ENCODE assay signal across 20 mouse cellular contexts in genomic region chr4:59243802-59244493, GRCm38 (mm10). TPM values are rescaled to one million over a fixed set of nuclear protein-coding genes. Genes with fewer than 3 reads are reported as not detected.
DNase-seq lines count a peak whose midpoint lies in the region; ATAC-seq and TF ChIP-seq lines count a peak whose summit lies in the region.
"Had no signal": no experiment of that assay in that cellular context is flagged by ENCODE, and none has a peak within 500 bp of the region (broad histone marks: within the 10 kb centered on the region; RNA-seq: fewer than 3 reads in every experiment).

No protein-coding gene starts in this region.

- no peak for TF ChIP-seq CTCF in liver, embryonic 14.5 days (IDR thresholded peaks at IDR 0.05; ENCODE audit: low read depth)

- ATAC-seq in midbrain, embryonic 11.5 days (ENCODE audit: low FRiP score), result no peak
- ATAC-seq in midbrain, embryonic 16.5 days, result no peak
- ATAC-seq in common myeloid progenitor, adult 5-6 weeks (replicated peaks; ENCODE audit: low read depth, poor library complexity, severe bottlenecking), result peak; percentile 33
- no peak for ATAC-seq in liver, embryonic 14.5 days (ENCODE audit: insufficient read depth)
- 0 out of 2 replicates have a peak, but pooled peaks have one; percentile 17 for ATAC-seq in neutrophil, adult 5-6 weeks (ENCODE audit: extremely low read depth, insufficient number of reproducible peaks, low FRiP score, poor library complexity, severe bottlenecking)
- no peak for ATAC-seq in forebrain, embryonic 16.5 days
- ATAC-seq: midbrain, embryonic 15.5 days had no signal

- no peaks in the 10 kb centered on the region for H3K27me3 ChIP-seq in midbrain, embryonic 11.5 days (ENCODE audit: control insufficient read depth, insufficient read depth, low read length)
- H3K27me3 ChIP-seq in midbrain, embryonic 16.5 days (ENCODE audit: control insufficient read depth, insufficient read depth, low read depth, low read length), result no peaks in the 10 kb centered on the region
- H3K27me3 ChIP-seq in liver, embryonic 14.5 days (ENCODE audit: control insufficient read depth, insufficient read depth, low read length), result no peaks in the 10 kb centered on the region
- no peaks in the 10 kb centered on the region for H3K27me3 ChIP-seq in forebrain, embryonic 16.5 days (replicated peaks; ENCODE audit: control insufficient read depth, insufficient read depth, low read length)
- H3K27me3 ChIP-seq: limb, embryonic 15.5 days; midbrain, embryonic 15.5 days; neural tube, embryonic 12.5 days had no signal

- H3K4me3 ChIP-seq in midbrain, embryonic 11.5 days (ENCODE audit: low read depth, low read length), result no peak overlapping the region
- no peak overlapping the region for H3K4me3 ChIP-seq in midbrain, embryonic 16.5 days (ENCODE audit: low read depth, low read length)
- H3K4me3 ChIP-seq in liver, embryonic 14.5 days (ENCODE audit: insufficient read depth in 1 of 2, low read depth in 2 of 2, low read length in 2 of 2), result no peak overlapping the region
- H3K4me3 ChIP-seq in forebrain, embryonic 16.5 days (replicated peaks; ENCODE audit: low read length), result no peak overlapping the region
- H3K4me3 ChIP-seq: embryonic facial prominence, embryonic 10.5 days; layer of hippocampus, adult 2 months; left cerebral cortex, adult 2 months; limb, embryonic 15.5 days; midbrain, embryonic 15.5 days; neural tube, embryonic 12.5 days had no signal

- peak; percentile 60 for DNase-seq in midbrain, embryonic 11.5 days (ENCODE audit: low spot score, missing footprints)
- DNase-seq in liver, embryonic 14.5 days (ENCODE audit: low read depth in 3 of 3, low spot score in 3 of 3), result no peak
- DNase-seq in urinary bladder, postnatal 25 days (ENCODE audit: low spot score), result no peak
- DNase-seq in lung, postnatal 4 days, result no peak
- DNase-seq: adrenal gland, postnatal 25 days; cerebellum, postnatal 10 days; gastrocnemius, postnatal 10 days; lung, postnatal 36 days; thymus, adult 18-20 months had no signal

- H3K4me1 ChIP-seq in midbrain, embryonic 11.5 days (ENCODE audit: control insufficient read depth, insufficient read depth, low read length), result no peaks in the 10 kb centered on the region
- H3K4me1 ChIP-seq in midbrain, embryonic 16.5 days (ENCODE audit: control insufficient read depth, insufficient read depth, low read length), result no peaks in the 10 kb centered on the region
- H3K4me1 ChIP-seq in liver, embryonic 14.5 days (replicated peaks; ENCODE audit: control insufficient read depth in 2 of 2, insufficient read depth in 2 of 2, low read length in 1 of 2), result peaks cover 63 to 71% of the 10 kb centered on the region in 2 experiments
- H3K4me1 ChIP-seq in forebrain, embryonic 16.5 days (replicated peaks; ENCODE audit: control insufficient read depth, insufficient read depth, low read length), result no peaks in the 10 kb centered on the region
- H3K4me1 ChIP-seq: limb, embryonic 15.5 days; midbrain, embryonic 15.5 days; neural tube, embryonic 12.5 days had no signal

- no peak for TF ChIP-seq EP300 in liver, embryonic 14.5 days (IDR thresholded peaks at IDR 0.05; ENCODE audit: low read depth)

- no peak overlapping the region for H3K9ac ChIP-seq in midbrain, embryonic 11.5 days (ENCODE audit: low read length)
- H3K9ac ChIP-seq in midbrain, embryonic 16.5 days (ENCODE audit: low read depth, low read length), result no peak overlapping the region
- H3K9ac ChIP-seq in liver, embryonic 14.5 days (replicated peaks), result peak overlapping the region; percentile 32; the same call in 1 of the 2 replicates
- no peak overlapping the region for H3K9ac ChIP-seq in forebrain, embryonic 16.5 days (replicated peaks; ENCODE audit: low read depth, low read length)
- H3K9ac ChIP-seq: limb, embryonic 15.5 days; midbrain, embryonic 15.5 days; neural tube, embryonic 12.5 days had no signal

- WGBS in midbrain, embryonic 11.5 days, result 85% methylated on average over 7 of the region's 7 CpGs
- 88% methylated on average over 7 of the region's 7 CpGs for WGBS in midbrain, embryonic 16.5 days
- WGBS in liver, embryonic 14.5 days (ENCODE audit: insufficient replicate concordance), result 44% methylated on average over 7 of the region's 7 CpGs
- WGBS in forebrain, embryonic 16.5 days, result 87% methylated on average over 7 of the region's 7 CpGs

- H3K27ac ChIP-seq in midbrain, embryonic 11.5 days (ENCODE audit: low read depth, low read length), result no peak overlapping the region
- no peak overlapping the region for H3K27ac ChIP-seq in midbrain, embryonic 16.5 days (ENCODE audit: low read length)
- peak overlapping the region; percentile 81 for H3K27ac ChIP-seq in liver, embryonic 14.5 days
- H3K27ac ChIP-seq in forebrain, embryonic 16.5 days (ENCODE audit: low read length), result no peak overlapping the region
- H3K27ac ChIP-seq: embryonic facial prominence, embryonic 10.5 days; layer of hippocampus, adult 2 months; left cerebral cortex, adult 2 months; limb, embryonic 15.5 days; midbrain, embryonic 15.5 days; neural tube, embryonic 12.5 days had no signal

- H3K9me3 ChIP-seq in midbrain, embryonic 11.5 days (ENCODE audit: control insufficient read depth, low read length), result no peaks in the 10 kb centered on the region
- H3K9me3 ChIP-seq in midbrain, embryonic 16.5 days (replicated peaks; ENCODE audit: control insufficient read depth, low read length, poor library complexity, severe bottlenecking), result no peaks in the 10 kb centered on the region
- no peaks in the 10 kb centered on the region for H3K9me3 ChIP-seq in liver, embryonic 14.5 days (ENCODE audit: control insufficient read depth, low read length)
- H3K9me3 ChIP-seq in forebrain, embryonic 16.5 days (ENCODE audit: control insufficient read depth, low read length), result no peaks in the 10 kb centered on the region
- H3K9me3 ChIP-seq: embryonic facial prominence, embryonic 10.5 days; limb, embryonic 15.5 days; midbrain, embryonic 15.5 days; neural tube, embryonic 12.5 days had no signal

- no peaks in the 10 kb centered on the region for H3K36me3 ChIP-seq in midbrain, embryonic 11.5 days (ENCODE audit: control insufficient read depth, insufficient read depth, low read length)
- no peaks in the 10 kb centered on the region for H3K36me3 ChIP-seq in midbrain, embryonic 16.5 days (ENCODE audit: control insufficient read depth, insufficient read depth, low read length)
- no peaks in the 10 kb centered on the region for H3K36me3 ChIP-seq in liver, embryonic 14.5 days (replicated peaks; ENCODE audit: control insufficient read depth, insufficient read depth, low read depth)
- H3K36me3 ChIP-seq in forebrain, embryonic 16.5 days (ENCODE audit: control insufficient read depth, insufficient read depth), result no peaks in the 10 kb centered on the region
- H3K36me3 ChIP-seq: embryonic facial prominence, embryonic 10.5 days; limb, embryonic 15.5 days; midbrain, embryonic 15.5 days; neural tube, embryonic 12.5 days had no signal

- H3K4me2 ChIP-seq in midbrain, embryonic 11.5 days, result no peak overlapping the region
- H3K4me2 ChIP-seq in midbrain, embryonic 16.5 days (ENCODE audit: low read length), result no peak overlapping the region
- peak overlapping the region; percentile 57 for H3K4me2 ChIP-seq in liver, embryonic 14.5 days (ENCODE audit: low read depth)
- H3K4me2 ChIP-seq in forebrain, embryonic 16.5 days (ENCODE audit: low read length), result no peak overlapping the region
- H3K4me2 ChIP-seq: heart, embryonic 11.5 days; limb, embryonic 15.5 days; midbrain, embryonic 15.5 days; neural tube, embryonic 12.5 days had no signal

RNA-seq across cellular contexts. Expression of gene Ugcg, which starts 54.9 kb away (rescaled TPM):
- polyA plus RNA-seq in midbrain, embryonic 11.5 days (2014; fragmentation: Nextera tagmentation; extraction: Ambion mirVana), result 12.8 and 12.9 TPM in 2 replicates
- polyA plus RNA-seq in midbrain, embryonic 16.5 days (2015; fragmentation: Nextera tagmentation; extraction: Ambion mirVana), result 18.1 and 22.2 TPM in 2 replicates
- total RNA-seq in common myeloid progenitor, adult 5-6 weeks (2017), result 107 and 108 TPM in 2 replicates
- 19.3 and 21.7 TPM in 2 replicates for polyA plus RNA-seq in liver, embryonic 14.5 days (2012; rRNA removed)
- 7.5 and 9.9 TPM in 2 replicates for polyA plus RNA-seq in liver, embryonic 14.5 days (2014; fragmentation: Nextera tagmentation; extraction: Ambion mirVana)
- total RNA-seq in neutrophil, adult 5-6 weeks (2017), result 105 and 120 TPM in 2 replicates
- polyA plus RNA-seq in forebrain, embryonic 16.5 days (2015; fragmentation: Nextera tagmentation; extraction: Ambion mirVana), result 17.9 and 18.3 TPM in 2 replicates

Comparison
In these comparisons a context has a peak if more than half of its experiments do, and no peak if none do; other contexts are left out.
1. ATAC-seq: peak in common myeloid progenitor, adult 5-6 weeks (single experiment) and neutrophil, adult 5-6 weeks (single experiment); none in midbrain, embryonic 11.5 days (single experiment), midbrain, embryonic 16.5 days (single experiment), liver, embryonic 14.5 days (single experiment) and forebrain, embryonic 16.5 days (single experiment).